In genomic region chr2:18046758-18047645, GRCm38 (mm10) we compare ENCODE assay signal across 8 mouse cellular contexts. TPM values are rescaled to one million over a fixed set of nuclear protein-coding genes. Genes with fewer than 3 reads are reported as not detected.
A peak's percentile ranks its signal among the peaks of the same experiment; 100 is the strongest.
DNase-seq lines count a peak whose midpoint lies in the region; ATAC-seq and TF ChIP-seq lines count a peak whose summit lies in the region.

No protein-coding gene starts in this region.

- no peak overlapping the region for H3K27ac ChIP-seq in bone marrow macrophage, adult 2 months (ENCODE audit: insufficient read depth, low read depth, low read length)
- peak overlapping the region; percentile 99 for H3K27ac ChIP-seq in forebrain, embryonic 10.5 days
- peak overlapping the region; percentile 99 for H3K27ac ChIP-seq in heart, postnatal 0 days (ENCODE audit: low read depth)
- peak overlapping the region; percentile 86 for H3K27ac ChIP-seq in liver, postnatal 0 days (ENCODE audit: low read depth)
- H3K27ac ChIP-seq in neural tube, embryonic 12.5 days = peak overlapping the region; percentile 100

- H3K4me1 ChIP-seq in bone marrow macrophage, adult 2 months (ENCODE audit: control insufficient read depth, insufficient read depth, low read length) = no peaks in the 10 kb centered on the region
- H3K4me1 ChIP-seq in forebrain, embryonic 10.5 days = peaks cover 58% of the 10 kb centered on the region
- peaks cover 54% of the 10 kb centered on the region for H3K4me1 ChIP-seq in heart, postnatal 0 days (ENCODE audit: control insufficient read depth, insufficient read depth)
- H3K4me1 ChIP-seq in liver, postnatal 0 days (ENCODE audit: insufficient read depth) = peaks cover 17% of the 10 kb centered on the region
- peaks cover 49% of the 10 kb centered on the region for H3K4me1 ChIP-seq in neural tube, embryonic 12.5 days

- peak; percentile 54 for DNase-seq in forebrain, embryonic 10.5 days (ENCODE audit: extremely low spot score, low spot score)
- DNase-seq in heart, postnatal 0 days (ENCODE audit: low spot score) = no peak
- DNase-seq in kidney, postnatal 25 days = peak; percentile 75 to 82
- peak; percentile 65 for DNase-seq in liver, postnatal 0 days
- peak; percentile 70 for DNase-seq in thymus, postnatal 14 days

- peak; percentile 55 for ATAC-seq in CD4-positive, CD25-positive, alpha-beta regulatory T cell, adult 4 months
- ATAC-seq in heart, postnatal 0 days (ENCODE audit: insufficient read depth, low read depth) = peak; percentile 42
- ATAC-seq in liver, postnatal 0 days = peak; percentile 73
- no peak for ATAC-seq in neural tube, embryonic 12.5 days (ENCODE audit: low FRiP score, low read depth)

- peaks cover 12% of the 10 kb centered on the region for H3K36me3 ChIP-seq in forebrain, embryonic 10.5 days (replicated peaks)
- H3K36me3 ChIP-seq in heart, postnatal 0 days (replicated peaks; ENCODE audit: control insufficient read depth, insufficient read depth, low read length) = no peaks in the 10 kb centered on the region
- H3K36me3 ChIP-seq in liver, postnatal 0 days (replicated peaks; ENCODE audit: insufficient read depth, low read length) = no peaks in the 10 kb centered on the region
- no peaks in the 10 kb centered on the region for H3K36me3 ChIP-seq in neural tube, embryonic 12.5 days

- H3K4me3 ChIP-seq in bone marrow macrophage, adult 2 months (ENCODE audit: insufficient read depth, low read length) = peak overlapping the region; percentile 50
- H3K4me3 ChIP-seq in forebrain, embryonic 10.5 days = peak overlapping the region; percentile 93
- H3K4me3 ChIP-seq in heart, postnatal 0 days (ENCODE audit: low read depth, low read length) = peak overlapping the region; percentile 95
- H3K4me3 ChIP-seq in liver, postnatal 0 days (ENCODE audit: low read depth, low read length) = peak overlapping the region; percentile 79
- peak overlapping the region; percentile 99 for H3K4me3 ChIP-seq in neural tube, embryonic 12.5 days

- no peak for TF ChIP-seq CTCF in bone marrow macrophage, adult 2 months (IDR thresholded peaks at IDR 0.05; ENCODE audit: low read depth, low read length)
- no peak for TF ChIP-seq CTCF in heart, postnatal 0 days (IDR thresholded peaks at IDR 0.05; ENCODE audit: low read depth)
- TF ChIP-seq CTCF in liver, postnatal 0 days (IDR thresholded peaks at IDR 0.05; ENCODE audit: low read depth) = no peak

- under 1% methylated on average over 64 of the region's 64 CpGs for WGBS in forebrain, embryonic 10.5 days
- whole genome bisulfite sequencing in heart, postnatal 0 days = under 1% methylated on average over 46 of the region's 64 CpGs
- 2% methylated on average over 61 of the region's 64 CpGs for WGBS in liver, postnatal 0 days (ENCODE audit: insufficient replicate concordance)
- under 1% methylated on average over 64 of the region's 64 CpGs for WGBS in neural tube, embryonic 12.5 days

- no peaks in the 10 kb centered on the region for H3K27me3 ChIP-seq in forebrain, embryonic 10.5 days (ENCODE audit: poor library complexity, severe bottlenecking)
- no peaks in the 10 kb centered on the region for H3K27me3 ChIP-seq in heart, postnatal 0 days (ENCODE audit: control insufficient read depth, insufficient read depth, low read length)
- peaks cover 54% of the 10 kb centered on the region for H3K27me3 ChIP-seq in liver, postnatal 0 days (ENCODE audit: insufficient read depth, low read length)
- no peaks in the 10 kb centered on the region for H3K27me3 ChIP-seq in neural tube, embryonic 12.5 days (replicated peaks)

- TF ChIP-seq POLR2A in bone marrow macrophage, adult 2 months (IDR thresholded peaks at IDR 0.05; ENCODE audit: borderline replicate concordance, low read depth, low read length) = no peak

- H3K4me2 ChIP-seq in heart, postnatal 0 days (ENCODE audit: low read depth, low read length) = peak overlapping the region; percentile 78
- H3K4me2 ChIP-seq in liver, postnatal 0 days (ENCODE audit: low read depth, low read length) = peak overlapping the region; percentile 93
- peak overlapping the region; percentile 66 for H3K4me2 ChIP-seq in neural tube, embryonic 12.5 days (replicated peaks)

- no peak for TF ChIP-seq EP300 in heart, postnatal 0 days (IDR thresholded peaks at IDR 0.05; ENCODE audit: low read depth)
- TF ChIP-seq EP300 in liver, postnatal 0 days (IDR thresholded peaks at IDR 0.05; ENCODE audit: low read depth) = no peak

- H3K9me3 ChIP-seq in forebrain, embryonic 10.5 days = no peaks in the 10 kb centered on the region
- H3K9me3 ChIP-seq in heart, postnatal 0 days (replicated peaks; ENCODE audit: control insufficient read depth, low read length) = no peaks in the 10 kb centered on the region
- no peaks in the 10 kb centered on the region for H3K9me3 ChIP-seq in liver, postnatal 0 days (ENCODE audit: low read length)
- no peaks in the 10 kb centered on the region for H3K9me3 ChIP-seq in neural tube, embryonic 12.5 days

- H3K9ac ChIP-seq in heart, postnatal 0 days (replicated peaks; ENCODE audit: low read depth, low read length) = peak overlapping the region; percentile 97
- H3K9ac ChIP-seq in liver, postnatal 0 days (replicated peaks) = peak overlapping the region; percentile 70
- H3K9ac ChIP-seq in neural tube, embryonic 12.5 days = peak overlapping the region; percentile 100

RNA-seq across cellular contexts. Expression of gene Skida1, which starts 1.8 kb away (rescaled TPM):
- polyA plus RNA-seq in CD4-positive, CD25-positive, alpha-beta regulatory T cell, adult 4 months (2017; shearing (Covaris generic)) = under 1 TPM in 1 of 2 experiments, not detected in 1; 0.74 TPM
- polyA plus RNA-seq in bone marrow macrophage, adult 2 months (2012; ENCODE audit: insufficient read depth, insufficient read length, missing spikeins) = not detected in 2 replicates
- polyA plus RNA-seq in forebrain, embryonic 10.5 days (2016; fragmentation: Nextera tagmentation; extraction: Ambion mirVana) = 16.0 and 17.2 TPM in 2 replicates
- total RNA-seq in heart, postnatal 0 days (2014; rRNA removed; ENCODE audit: low replicate concordance) = 4.4 and 7.1 TPM in 2 replicates
- 2.2 and 2.4 TPM in 2 replicates for polyA plus RNA-seq in heart, postnatal 0 days (2015; fragmentation: Nextera tagmentation; extraction: Ambion mirVana)
- polyA plus RNA-seq in liver, postnatal 0 days (2015; fragmentation: Nextera tagmentation; extraction: Ambion mirVana) = 0.15 and 0.25 TPM in 2 replicates
- 13.2 and 13.4 TPM in 2 replicates for polyA plus RNA-seq in neural tube, embryonic 12.5 days (2016; fragmentation: Nextera tagmentation; extraction: Ambion mirVana)

RNA-seq across cellular contexts. Expression of gene Mllt10, which starts 8.0 kb away (rescaled TPM):
- 10 to 100 TPM; 34.9 to 41.4 TPM for polyA plus RNA-seq in CD4-positive, CD25-positive, alpha-beta regulatory T cell, adult 4 months (2017; shearing (Covaris generic))
- polyA plus RNA-seq in bone marrow macrophage, adult 2 months (2012; ENCODE audit: insufficient read depth, insufficient read length, missing spikeins) = 29.4 and 32.5 TPM in 2 replicates
- 65.0 and 68.0 TPM in 2 replicates for polyA plus RNA-seq in forebrain, embryonic 10.5 days (2016; fragmentation: Nextera tagmentation; extraction: Ambion mirVana)
- total RNA-seq in heart, postnatal 0 days (2014; rRNA removed; ENCODE audit: low replicate concordance) = 14.8 and 25.6 TPM in 2 replicates
- 22.1 and 24.8 TPM in 2 replicates for polyA plus RNA-seq in heart, postnatal 0 days (2015; fragmentation: Nextera tagmentation; extraction: Ambion mirVana)
- 20.7 and 22.4 TPM in 2 replicates for polyA plus RNA-seq in liver, postnatal 0 days (2015; fragmentation: Nextera tagmentation; extraction: Ambion mirVana)
- polyA plus RNA-seq in neural tube, embryonic 12.5 days (2016; fragmentation: Nextera tagmentation; extraction: Ambion mirVana) = 60.5 and 67.2 TPM in 2 replicates

RNA-seq across cellular contexts. Expression of gene A930004D18Rik, which starts 9.5 kb away (rescaled TPM):
- polyA plus RNA-seq in CD4-positive, CD25-positive, alpha-beta regulatory T cell, adult 4 months (2017; shearing (Covaris generic)) = 1 to 10 TPM; 2.0 to 2.1 TPM
- polyA plus RNA-seq in bone marrow macrophage, adult 2 months (2012; ENCODE audit: insufficient read depth, insufficient read length, missing spikeins) = not detected in 2 replicates
- 13.8 and 17.9 TPM in 2 replicates for polyA plus RNA-seq in forebrain, embryonic 10.5 days (2016; fragmentation: Nextera tagmentation; extraction: Ambion mirVana)
- 3.5 and 7.8 TPM in 2 replicates for total RNA-seq in heart, postnatal 0 days (2014; rRNA removed; ENCODE audit: low replicate concordance)
- polyA plus RNA-seq in heart, postnatal 0 days (2015; fragmentation: Nextera tagmentation; extraction: Ambion mirVana) = 6.9 and 8.4 TPM in 2 replicates
- 0.76 and 0.99 TPM in 2 replicates for polyA plus RNA-seq in liver, postnatal 0 days (2015; fragmentation: Nextera tagmentation; extraction: Ambion mirVana)
- 17.1 and 17.6 TPM in 2 replicates for polyA plus RNA-seq in neural tube, embryonic 12.5 days (2016; fragmentation: Nextera tagmentation; extraction: Ambion mirVana)

RNA-seq across cellular contexts. Expression of gene H2al2a, which starts 50.2 kb away (rescaled TPM):
- polyA plus RNA-seq in CD4-positive, CD25-positive, alpha-beta regulatory T cell, adult 4 months (2017; shearing (Covaris generic)) = not detected
- polyA plus RNA-seq in bone marrow macrophage, adult 2 months (2012; ENCODE audit: insufficient read depth, insufficient read length, missing spikeins) = not detected in 2 replicates
- polyA plus RNA-seq in forebrain, embryonic 10.5 days (2016; fragmentation: Nextera tagmentation; extraction: Ambion mirVana) = not detected in 2 replicates
- not detected in 2 replicates for total RNA-seq in heart, postnatal 0 days (2014; rRNA removed; ENCODE audit: low replicate concordance)
- not detected in 2 replicates for polyA plus RNA-seq in heart, postnatal 0 days (2015; fragmentation: Nextera tagmentation; extraction: Ambion mirVana)
- not detected in 2 replicates for polyA plus RNA-seq in liver, postnatal 0 days (2015; fragmentation: Nextera tagmentation; extraction: Ambion mirVana)
- not detected in 2 replicates for polyA plus RNA-seq in neural tube, embryonic 12.5 days (2016; fragmentation: Nextera tagmentation; extraction: Ambion mirVana)
